Mouse (Mus musculus): ENCODE measurements at regions not wholly inside any gene's neighbourhood (a gene's known extent, or its start where the extent isn't known, plus 50 kb on each side); places are given as distances from the start of the nearest gene placed in this dataset.

DNA sequence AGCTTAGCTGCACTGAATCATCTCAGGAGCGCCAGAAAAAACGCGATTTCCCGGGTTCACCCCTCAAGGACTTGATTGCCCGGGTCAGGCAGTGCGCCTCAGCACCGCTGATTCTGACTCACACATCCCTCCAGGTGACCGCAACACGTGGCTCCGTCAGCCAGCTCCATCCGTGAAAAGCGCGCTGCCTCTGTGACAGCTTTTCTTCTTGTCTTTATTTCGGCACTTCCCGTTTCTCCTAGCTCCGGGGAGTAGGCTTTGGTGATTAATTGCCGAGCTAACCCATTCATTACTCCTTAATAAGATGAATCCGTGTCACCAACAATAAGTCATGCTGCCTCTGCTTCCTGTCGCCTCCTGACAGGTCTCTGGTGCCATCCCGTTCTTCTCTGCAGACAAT is 108.6 kb downstream of the Katnal1 start:
- Histone ChIP-seq H3K4me3 (replicated peaks) (no peak overlapping the region), H3K9me3 (ENCODE audit: control insufficient read depth, low read length) (no peaks in the 10 kb centered on the region), H3K4me1 (ENCODE audit: control insufficient read depth) (peaks cover 2% of the 10 kb centered on the region; the same call in 1 of the 2 replicates), H3K27me3 (ENCODE audit: control insufficient read depth) (peaks cover 20% of the 10 kb centered on the region), H3K36me3 (ENCODE audit: control insufficient read depth) (no peaks in the 10 kb centered on the region)
- TF ChIP-seq TAL1 (IDR thresholded peaks at IDR 0.05; ENCODE audit: low read length), result no peak
- TF ChIP-seq GATA1 (IDR thresholded peaks at IDR 0.05; ENCODE audit: low read length), result no peak

- TF ChIP-seq TAL1 (IDR thresholded peaks at IDR 0.05; ENCODE audit: low read length) (no peak), GATA1 (IDR thresholded peaks at IDR 0.05; ENCODE audit: low read length) (no peak)
- no peaks in the 10 kb centered on the region for H3K36me3 ChIP-seq (ENCODE audit: control insufficient read depth)
- peaks cover 20% of the 10 kb centered on the region for H3K27me3 ChIP-seq (ENCODE audit: control insufficient read depth)
- no peaks in the 10 kb centered on the region for H3K9me3 ChIP-seq (ENCODE audit: control insufficient read depth, low read length)
- peaks cover 2% of the 10 kb centered on the region; the same call in 1 of the 2 replicates for H3K4me1 ChIP-seq (ENCODE audit: control insufficient read depth)
- H3K4me3 ChIP-seq (replicated peaks), result no peak overlapping the region
These were observed 109.7 kb downstream of the Katnal1 start for GRCm38 (mm10) chr5:148819423-148819822.

DNA sequence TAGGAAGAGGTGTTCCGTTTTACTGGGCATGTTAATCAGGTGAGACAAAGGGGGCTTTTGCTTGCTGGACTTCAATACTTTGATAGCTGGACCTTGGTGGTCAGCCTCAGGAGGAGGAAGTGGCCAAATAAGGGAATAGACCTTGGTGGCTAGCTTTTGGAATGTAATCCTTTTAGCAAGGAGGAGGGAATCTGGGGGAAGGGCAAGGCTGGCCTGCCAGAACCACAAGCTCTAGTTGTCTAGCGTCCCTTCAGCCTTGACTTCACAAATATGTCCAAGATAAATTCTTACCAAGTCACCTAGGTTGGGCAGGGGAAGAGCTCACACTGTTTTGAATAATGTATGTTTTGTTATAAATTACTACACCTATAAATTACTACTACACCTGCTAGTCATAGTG is 110.4 kb downstream of the Katnal1 start:
- H3K9me3 ChIP-seq (ENCODE audit: control insufficient read depth, low read length), result no peaks in the 10 kb centered on the region
- H3K36me3 ChIP-seq (ENCODE audit: control insufficient read depth), result no peaks in the 10 kb centered on the region
- no peak overlapping the region for H3K4me3 ChIP-seq (replicated peaks)
- H3K4me1 ChIP-seq (ENCODE audit: control insufficient read depth), result peaks cover 2% of the 10 kb centered on the region; the same call in 1 of the 2 replicates
- peaks cover 20% of the 10 kb centered on the region for H3K27me3 ChIP-seq (ENCODE audit: control insufficient read depth)
- TF ChIP-seq GATA1 (IDR thresholded peaks at IDR 0.05; ENCODE audit: low read length) (no peak), TAL1 (IDR thresholded peaks at IDR 0.05; ENCODE audit: low read length) (no peak)

GRCm38 (mm10) chr5:148812840-148813239 is 116.3 kb downstream of the Katnal1 start:
- H3K4me1 ChIP-seq (ENCODE audit: control insufficient read depth), result peaks cover 25% of the 10 kb centered on the region
- no peaks in the 10 kb centered on the region for H3K36me3 ChIP-seq (ENCODE audit: control insufficient read depth)
- H3K27me3 ChIP-seq (ENCODE audit: control insufficient read depth), result peaks cover 7% of the 10 kb centered on the region
- peaks cover under 1% of the 10 kb centered on the region; the same call in 1 of the 2 replicates for H3K9me3 ChIP-seq (ENCODE audit: control insufficient read depth, low read length)
- H3K4me3 ChIP-seq (replicated peaks), result no peak overlapping the region
- TF ChIP-seq TAL1 (IDR thresholded peaks at IDR 0.05; ENCODE audit: low read length), result no peak
- TF ChIP-seq GATA1 (IDR thresholded peaks at IDR 0.05; ENCODE audit: low read length), result no peak

DNA sequence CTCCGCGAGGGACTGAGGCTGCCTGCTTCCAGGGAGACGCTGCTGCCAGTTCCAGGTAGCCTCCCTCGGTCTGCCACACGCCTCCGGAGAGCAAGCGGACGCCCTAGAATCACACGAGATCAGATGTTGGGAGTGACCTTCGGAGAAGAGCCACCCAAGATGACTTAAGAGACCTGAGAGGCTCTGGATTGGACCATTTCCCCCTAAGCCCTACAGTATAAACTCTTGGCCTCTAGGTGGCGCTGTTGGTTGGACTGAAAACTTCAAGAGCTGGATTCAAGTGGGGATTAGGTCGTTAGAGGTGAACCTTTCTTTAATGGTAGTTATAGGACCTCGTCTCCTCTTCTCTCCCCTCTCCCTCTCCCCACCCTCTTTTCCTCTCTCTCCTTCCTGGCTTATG is 117.1 kb downstream of the Katnal1 start:
- peaks cover 7% of the 10 kb centered on the region for H3K27me3 ChIP-seq (ENCODE audit: control insufficient read depth)
- H3K36me3 ChIP-seq (ENCODE audit: control insufficient read depth), result no peaks in the 10 kb centered on the region
- TF ChIP-seq GATA1 (IDR thresholded peaks at IDR 0.05; ENCODE audit: low read length) (no peak), TAL1 (IDR thresholded peaks at IDR 0.05; ENCODE audit: low read length) (no peak)
- peaks cover 25% of the 10 kb centered on the region for H3K4me1 ChIP-seq (ENCODE audit: control insufficient read depth)
- peaks cover 3% of the 10 kb centered on the region for H3K9me3 ChIP-seq (ENCODE audit: control insufficient read depth, low read length)
- no peak overlapping the region for H3K4me3 ChIP-seq (replicated peaks)

DNA sequence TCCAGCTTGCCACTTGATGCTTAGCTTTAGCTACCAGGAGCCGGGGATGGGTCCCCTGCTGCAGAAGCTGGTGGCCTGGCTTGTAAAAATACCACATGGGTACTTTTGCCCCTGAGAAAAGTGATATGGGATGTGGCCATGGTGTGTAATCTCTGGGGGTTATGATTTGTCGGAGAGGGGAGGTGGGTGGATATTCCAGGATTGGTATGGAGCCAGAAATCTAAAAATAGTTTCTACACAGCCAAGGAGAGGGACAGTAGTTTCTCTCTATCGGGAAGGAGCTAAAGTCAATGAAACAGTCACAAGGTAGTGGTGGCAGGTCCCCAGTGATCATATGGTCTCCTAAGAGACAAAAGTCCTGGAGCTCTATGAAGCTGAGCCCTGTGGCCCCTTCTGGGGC is 119.6 kb downstream of the Katnal1 start:
- H3K9me3 ChIP-seq (ENCODE audit: control insufficient read depth, low read length), result peaks cover 5% of the 10 kb centered on the region
- peaks cover 25% of the 10 kb centered on the region for H3K4me1 ChIP-seq (ENCODE audit: control insufficient read depth)
- H3K4me3 ChIP-seq (replicated peaks), result no peak overlapping the region
- no peak for TF ChIP-seq TAL1 (IDR thresholded peaks at IDR 0.05; ENCODE audit: low read length)
- no peak for TF ChIP-seq GATA1 (IDR thresholded peaks at IDR 0.05; ENCODE audit: low read length)
- H3K36me3 ChIP-seq (ENCODE audit: control insufficient read depth), result no peaks in the 10 kb centered on the region
- peaks cover 7% of the 10 kb centered on the region for H3K27me3 ChIP-seq (ENCODE audit: control insufficient read depth)

GRCm38 (mm10) chr5:148809055-148809454 is 120.1 kb downstream of the Katnal1 start:
- Histone ChIP-seq H3K9me3 (ENCODE audit: control insufficient read depth, low read length) (peaks cover 5% of the 10 kb centered on the region), H3K4me1 (ENCODE audit: control insufficient read depth) (peaks cover 25% of the 10 kb centered on the region), H3K27me3 (ENCODE audit: control insufficient read depth) (peaks cover 7% of the 10 kb centered on the region), H3K36me3 (ENCODE audit: control insufficient read depth) (no peaks in the 10 kb centered on the region), H3K4me3 (replicated peaks) (no peak overlapping the region)
- no peak for TF ChIP-seq GATA1 (IDR thresholded peaks at IDR 0.05; ENCODE audit: low read length)

GRCm38 (mm10) chr5:148808426-148808825 is 120.7 kb downstream of the Katnal1 start:
- H3K9me3 ChIP-seq (ENCODE audit: control insufficient read depth, low read length), result peaks cover 5% of the 10 kb centered on the region
- H3K4me3 ChIP-seq (replicated peaks), result no peak overlapping the region
- H3K4me1 ChIP-seq (ENCODE audit: control insufficient read depth), result peaks cover 29% of the 10 kb centered on the region
- no peaks in the 10 kb centered on the region for H3K36me3 ChIP-seq (ENCODE audit: control insufficient read depth)
- peaks cover 7% of the 10 kb centered on the region for H3K27me3 ChIP-seq (ENCODE audit: control insufficient read depth)
- TF ChIP-seq TAL1 (IDR thresholded peaks at IDR 0.05; ENCODE audit: low read length) (no peak), GATA1 (IDR thresholded peaks at IDR 0.05; ENCODE audit: low read length) (no peak)

- Histone ChIP-seq H3K9me3 (ENCODE audit: control insufficient read depth, low read length) (peaks cover 5% of the 10 kb centered on the region), H3K27me3 (ENCODE audit: control insufficient read depth) (peaks cover 7% of the 10 kb centered on the region), H3K36me3 (ENCODE audit: control insufficient read depth) (no peaks in the 10 kb centered on the region), H3K4me3 (replicated peaks) (no peak overlapping the region), H3K4me1 (ENCODE audit: control insufficient read depth) (peaks cover 29% of the 10 kb centered on the region)
- TF ChIP-seq GATA1 (IDR thresholded peaks at IDR 0.05; ENCODE audit: low read length) (no peak), TAL1 (IDR thresholded peaks at IDR 0.05; ENCODE audit: low read length) (no peak)
These were observed 121.5 kb downstream of the Katnal1 start for GRCm38 (mm10) chr5:148807612-148808011.

GRCm38 (mm10) chr5:148805030-148805429 is 124.1 kb downstream of the Katnal1 start:
- Histone ChIP-seq H3K27me3 (ENCODE audit: control insufficient read depth) (no peaks in the 10 kb centered on the region), H3K36me3 (ENCODE audit: control insufficient read depth) (no peaks in the 10 kb centered on the region), H3K9me3 (ENCODE audit: control insufficient read depth, low read length) (peaks cover 5% of the 10 kb centered on the region), H3K4me3 (replicated peaks) (no peak overlapping the region), H3K4me1 (ENCODE audit: control insufficient read depth) (peaks cover 15% of the 10 kb centered on the region)
- TF ChIP-seq TAL1 (IDR thresholded peaks at IDR 0.05; ENCODE audit: low read length) (no peak), GATA1 (IDR thresholded peaks at IDR 0.05; ENCODE audit: low read length) (no peak)

Measured in erythroblast, embryonic 14.5 days (primary cell).